Mouse (Mus musculus): ENCODE data around the gene Klrc1. TPM values are rescaled to one million over a fixed set of nuclear protein-coding genes. Genes with fewer than 3 reads are reported as not detected.

The Klrc1 gene
- polyA plus RNA-seq, 1 experiment, result 0.75 TPM

- Histone ChIP-seq H3K4me3 (replicated peaks; ENCODE audit: extremely low read depth, low read depth, low read length) (no peak within 1 kb of the TSS), H3K4me1 (ENCODE audit: control insufficient read depth, insufficient read depth, low read length) (no peaks in the 10 kb centered on the region)
- no peak for DNase-seq
- 71% methylated on average over 4 of the region's 4 CpGs for WGBS
- TF ChIP-seq POLR2A (IDR thresholded peaks at IDR 0.05; ENCODE audit: borderline replicate concordance, extremely low read depth, low read depth, low read length) (no peak), CTCF (IDR thresholded peaks at IDR 0.05; ENCODE audit: insufficient read depth, low read length) (no peak)
Measured at GRCm38 (mm10) chr6:129623735-129624134, 55.0 kb downstream of the Klrc1 start, which contains the start of gene Klrk1. Gene Klrk1, minus strand, starts transcription at chr6:129623864.

Other genes with a start within 250 kb of the Klrc1 start
- gene Clec1a, start 227.0 kb downstream of the Klrc1 start, polyA plus RNA-seq (2012; rRNA removed), result 30.1 and 38.1 TPM in 2 replicates
- gene Olr1, start 171.8 kb downstream of the Klrc1 start, polyA plus RNA-seq (2012; rRNA removed), result 2.5 and 3.3 TPM in 2 replicates
- gene Tmem52b, start 166.4 kb downstream of the Klrc1 start, polyA plus RNA-seq (2012; rRNA removed), result 0.17 and 0.26 TPM in 2 replicates
- 101 and 107 TPM in 2 replicates for gene Gabarapl1, start 145.8 kb downstream of the Klrc1 start, polyA plus RNA-seq (2012; rRNA removed)
- 0.63 and 0.67 TPM in 2 replicates for gene Klre1, start 101.1 kb downstream of the Klrc1 start, polyA plus RNA-seq (2012; rRNA removed)
- 1.2 and 1.4 TPM in 2 replicates for gene Klrd1, start 87.2 kb downstream of the Klrc1 start, polyA plus RNA-seq (2012; rRNA removed)
- 0.49 and 0.68 TPM in 2 replicates for gene Klrk1, start 55.1 kb downstream of the Klrc1 start, polyA plus RNA-seq (2012; rRNA removed)
- 0.66 TPM in 1 of 2 replicates, not detected in the other for gene Klrc3, start 35.6 kb downstream of the Klrc1 start, polyA plus RNA-seq (2012; rRNA removed)
- gene Klrc2, start 18.3 kb downstream of the Klrc1 start, polyA plus RNA-seq (2012; rRNA removed), result 0.52 and 0.76 TPM in 2 replicates
- not detected in 2 replicates for gene Klri1, start 38.2 kb upstream of the Klrc1 start, polyA plus RNA-seq (2012; rRNA removed)
- gene Klri2, start 61.5 kb upstream of the Klrc1 start, polyA plus RNA-seq (2012; rRNA removed), result 0.20 and 0.28 TPM in 2 replicates
- not detected in 2 replicates for gene Gm156, start 105.3 kb upstream of the Klrc1 start, polyA plus RNA-seq (2012; rRNA removed)
- not detected in 2 replicates for gene Gm17631, start 183.7 kb upstream of the Klrc1 start, polyA plus RNA-seq (2012; rRNA removed)
- gene Klra17, start 197.7 kb upstream of the Klrc1 start, polyA plus RNA-seq (2012; rRNA removed), result 0.22 TPM in 1 of 2 replicates, not detected in the other
- not detected in 2 replicates for gene Klra5, start 238.7 kb upstream of the Klrc1 start, polyA plus RNA-seq (2012; rRNA removed)

Data from lung, adult 2 months (tissue).